Mouse (Mus musculus): ENCODE measurements around the gene Sp8. TPM values are rescaled to one million over a fixed set of nuclear protein-coding genes. Genes with fewer than 3 reads are reported as not detected.

The Sp8 gene
- polyA plus RNA-seq, 1 experiment: 0.03 TPM

- Histone ChIP-seq H3K27me3 (ENCODE audit: control insufficient read depth, insufficient read depth, low read length) (peaks cover 32% of the 10 kb centered on the region), H3K27ac (ENCODE audit: control insufficient read depth, insufficient read depth, low read length) (no peak overlapping the region), H3K4me1 (replicated peaks; ENCODE audit: control insufficient read depth, insufficient read depth, low read length) (peaks cover 6% of the 10 kb centered on the region), H3K4me3 (ENCODE audit: control insufficient read depth, insufficient read depth, low read length) (no peak overlapping the region), H3K36me3 (ENCODE audit: control insufficient read depth, insufficient read depth, low read length) (no peaks in the 10 kb centered on the region)
- DNase-seq: no peak
- WGBS: 20% methylated on average over 6 of the region's 6 CpGs
- no peak for TF ChIP-seq CTCF (IDR thresholded peaks at IDR 0.05; ENCODE audit: borderline replicate concordance, control insufficient read depth, extremely low read depth, insufficient read depth, low read length, poor library complexity)
- TF ChIP-seq POLR2A (IDR thresholded peaks at IDR 0.05; ENCODE audit: control insufficient read depth, extremely low read depth, insufficient read depth, low read length, poor library complexity): no peak
Observed at GRCm38 (mm10) chr12:118841971-118842550, 4.1 kb upstream of the Sp8 start.

- Histone ChIP-seq H3K27me3 (ENCODE audit: control insufficient read depth, insufficient read depth, low read length) (peaks cover 33% of the 10 kb centered on the region), H3K4me3 (ENCODE audit: control insufficient read depth, insufficient read depth, low read length) (no peak overlapping the region), H3K36me3 (ENCODE audit: control insufficient read depth, insufficient read depth, low read length) (no peaks in the 10 kb centered on the region), H3K4me1 (replicated peaks; ENCODE audit: control insufficient read depth, insufficient read depth, low read length) (peaks cover 6% of the 10 kb centered on the region), H3K27ac (ENCODE audit: control insufficient read depth, insufficient read depth, low read length) (no peak overlapping the region)
- no peak for DNase-seq
- WGBS: 4% methylated on average over 33 of the region's 33 CpGs
- TF ChIP-seq CTCF (IDR thresholded peaks at IDR 0.05; ENCODE audit: borderline replicate concordance, control insufficient read depth, extremely low read depth, insufficient read depth, low read length, poor library complexity) (no peak), POLR2A (IDR thresholded peaks at IDR 0.05; ENCODE audit: control insufficient read depth, extremely low read depth, insufficient read depth, low read length, poor library complexity) (no peak)
Observed at GRCm38 (mm10) chr12:118842671-118843411, 3.3 kb upstream of the Sp8 start.

GRCm38 (mm10) chr12:118844111-118844510 lies 2.0 kb upstream of the Sp8 start:
- TF ChIP-seq CTCF (IDR thresholded peaks at IDR 0.05; ENCODE audit: borderline replicate concordance, control insufficient read depth, extremely low read depth, insufficient read depth, low read length, poor library complexity): no peak
- no peak for TF ChIP-seq POLR2A (IDR thresholded peaks at IDR 0.05; ENCODE audit: control insufficient read depth, extremely low read depth, insufficient read depth, low read length, poor library complexity)
- no peak overlapping the region for H3K4me3 ChIP-seq (ENCODE audit: control insufficient read depth, insufficient read depth, low read length)
- no peak overlapping the region for H3K27ac ChIP-seq (ENCODE audit: control insufficient read depth, insufficient read depth, low read length)
- no peaks in the 10 kb centered on the region for H3K36me3 ChIP-seq (ENCODE audit: control insufficient read depth, insufficient read depth, low read length)
- H3K27me3 ChIP-seq (ENCODE audit: control insufficient read depth, insufficient read depth, low read length): peaks cover 35% of the 10 kb centered on the region
- peaks cover 8% of the 10 kb centered on the region for H3K4me1 ChIP-seq (replicated peaks; ENCODE audit: control insufficient read depth, insufficient read depth, low read length)
- DNase-seq: no peak

GRCm38 (mm10) chr12:118844841-118845240 lies 1.3 kb upstream of the Sp8 start:
- Histone ChIP-seq H3K27me3 (ENCODE audit: control insufficient read depth, insufficient read depth, low read length) (peaks cover 32% of the 10 kb centered on the region), H3K4me1 (replicated peaks; ENCODE audit: control insufficient read depth, insufficient read depth, low read length) (peaks cover 8% of the 10 kb centered on the region), H3K27ac (ENCODE audit: control insufficient read depth, insufficient read depth, low read length) (no peak overlapping the region), H3K36me3 (ENCODE audit: control insufficient read depth, insufficient read depth, low read length) (no peaks in the 10 kb centered on the region), H3K4me3 (ENCODE audit: control insufficient read depth, insufficient read depth, low read length) (no peak overlapping the region)
- WGBS: 13% methylated on average over 3 of the region's 3 CpGs
- TF ChIP-seq CTCF (IDR thresholded peaks at IDR 0.05; ENCODE audit: borderline replicate concordance, control insufficient read depth, extremely low read depth, insufficient read depth, low read length, poor library complexity) (no peak), POLR2A (IDR thresholded peaks at IDR 0.05; ENCODE audit: control insufficient read depth, extremely low read depth, insufficient read depth, low read length, poor library complexity) (no peak)
- no peak for DNase-seq

GRCm38 (mm10) chr12:118845351-118845750 lies 778 bp upstream of the Sp8 start:
- H3K27me3 ChIP-seq (ENCODE audit: control insufficient read depth, insufficient read depth, low read length): peaks cover 32% of the 10 kb centered on the region
- H3K36me3 ChIP-seq (ENCODE audit: control insufficient read depth, insufficient read depth, low read length): no peaks in the 10 kb centered on the region
- no peak for DNase-seq
- no peak overlapping the region for H3K4me3 ChIP-seq (ENCODE audit: control insufficient read depth, insufficient read depth, low read length)
- TF ChIP-seq POLR2A (IDR thresholded peaks at IDR 0.05; ENCODE audit: control insufficient read depth, extremely low read depth, insufficient read depth, low read length, poor library complexity): no peak
- no peak for TF ChIP-seq CTCF (IDR thresholded peaks at IDR 0.05; ENCODE audit: borderline replicate concordance, control insufficient read depth, extremely low read depth, insufficient read depth, low read length, poor library complexity)
- H3K4me1 ChIP-seq (replicated peaks; ENCODE audit: control insufficient read depth, insufficient read depth, low read length): peaks cover 8% of the 10 kb centered on the region
- WGBS: 14% methylated on average over 3 of the region's 3 CpGs
- no peak overlapping the region for H3K27ac ChIP-seq (ENCODE audit: control insufficient read depth, insufficient read depth, low read length)

GRCm38 (mm10) chr12:118846649-118847321 lies 656 bp downstream of the Sp8 start:
- H3K27me3 ChIP-seq (ENCODE audit: control insufficient read depth, insufficient read depth, low read length): peaks cover 28% of the 10 kb centered on the region
- 1% methylated on average over 59 of the region's 59 CpGs for WGBS
- TF ChIP-seq CTCF (IDR thresholded peaks at IDR 0.05; ENCODE audit: borderline replicate concordance, control insufficient read depth, extremely low read depth, insufficient read depth, low read length, poor library complexity) (no peak), POLR2A (IDR thresholded peaks at IDR 0.05; ENCODE audit: control insufficient read depth, extremely low read depth, insufficient read depth, low read length, poor library complexity) (no peak)
- peak; percentile 13 for DNase-seq
- H3K27ac ChIP-seq (ENCODE audit: control insufficient read depth, insufficient read depth, low read length): no peak overlapping the region
- no peaks in the 10 kb centered on the region for H3K36me3 ChIP-seq (ENCODE audit: control insufficient read depth, insufficient read depth, low read length)
- H3K4me1 ChIP-seq (replicated peaks; ENCODE audit: control insufficient read depth, insufficient read depth, low read length): peaks cover 8% of the 10 kb centered on the region
- peak overlapping the region; percentile 55 for H3K4me3 ChIP-seq (ENCODE audit: control insufficient read depth, insufficient read depth, low read length)

Data from thymus, adult 2 months (tissue).